Mouse (Mus musculus): Measurements from ENCODE around the gene Zbtb16. TPM values are rescaled to one million over a fixed set of nuclear protein-coding genes. Genes with fewer than 3 reads are reported as not detected.
A peak's percentile ranks its signal among the peaks of the same experiment; 100 is the strongest.

The Zbtb16 gene
- polyA plus RNA-seq, 1 experiment from 2014 or later = 7.9 TPM

DNA sequence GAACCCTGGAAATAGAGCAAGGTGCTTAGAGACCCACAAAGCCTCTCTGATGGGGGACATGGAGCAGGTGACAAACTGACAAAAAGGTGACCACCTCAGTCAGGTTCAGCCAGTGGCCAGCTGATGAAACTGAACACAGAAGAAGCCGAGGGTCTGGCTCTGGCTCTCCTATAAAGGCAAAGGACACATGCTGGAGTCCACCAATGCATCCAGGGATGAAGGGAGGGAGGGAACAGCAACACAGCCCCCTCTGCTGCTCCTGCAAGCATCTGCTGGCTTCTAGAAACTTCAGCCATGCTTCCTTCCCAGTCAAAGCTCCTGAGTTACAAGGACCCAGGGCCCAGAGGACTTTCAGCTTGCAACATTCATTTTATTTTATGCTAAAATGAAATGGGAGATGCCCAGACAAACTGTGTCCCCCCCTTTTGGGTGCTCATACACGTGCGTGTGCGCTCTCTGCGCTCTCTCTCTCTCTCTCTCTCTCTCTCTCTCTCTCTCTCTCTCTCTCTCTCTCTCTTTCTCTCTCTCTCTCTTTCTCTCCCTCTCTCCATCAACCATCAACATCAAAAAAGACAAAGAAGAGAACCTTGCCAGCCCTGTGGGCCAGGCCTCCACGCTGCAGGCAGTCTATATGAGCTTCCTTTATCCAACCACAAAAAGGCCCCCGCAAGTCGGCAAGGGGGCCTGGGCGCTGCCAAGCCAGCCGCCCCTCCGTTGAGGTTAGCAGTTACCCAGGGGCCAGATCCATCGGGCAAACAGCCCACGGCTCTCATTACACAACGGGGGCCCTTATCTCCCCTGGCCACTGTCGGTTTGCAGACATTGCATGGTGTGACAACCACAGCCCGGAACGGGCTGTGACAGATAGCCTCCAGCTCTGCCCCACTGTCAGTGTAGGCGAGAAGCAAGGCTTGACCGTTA, 21.8 kb downstream of the Zbtb16 start:
- no peak for ATAC-seq (replicated peaks)
- no peak overlapping the region for H3K9ac ChIP-seq
- no peak overlapping the region for H3K27ac ChIP-seq
- H3K4me1 ChIP-seq = no peaks in the 10 kb centered on the region; the same call in 1 of the 2 replicates
- no peaks in the 10 kb centered on the region for H3K9me3 ChIP-seq
- 60% methylated on average over 19 of the region's 19 CpGs for WGBS
- no peak overlapping the region for H3K4me2 ChIP-seq
- no peaks in the 10 kb centered on the region for H3K27me3 ChIP-seq (replicated peaks)
- no peaks in the 10 kb centered on the region for H3K36me3 ChIP-seq (replicated peaks)
- no peak overlapping the region for H3K4me3 ChIP-seq

DNA sequence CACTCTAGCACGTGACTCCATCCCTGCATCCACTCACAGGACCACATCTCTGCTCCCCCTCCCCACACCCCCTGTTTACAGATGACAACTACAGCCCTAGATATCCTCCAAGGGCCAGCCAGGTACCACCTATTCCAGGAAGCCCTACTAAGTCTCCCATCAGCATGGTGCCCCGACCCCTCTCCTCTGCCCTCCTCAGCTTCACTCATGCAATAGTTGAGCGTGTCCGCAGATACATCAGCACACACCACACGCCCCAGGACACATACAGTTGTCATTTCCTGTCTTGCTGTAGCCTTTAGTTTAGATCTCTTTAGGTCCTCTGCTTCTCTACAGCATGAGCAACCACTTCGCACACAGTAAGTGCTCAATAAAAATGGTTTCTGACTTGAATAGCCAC, 23.7 kb downstream of the Zbtb16 start:
- 96% methylated on average over 6 of the region's 6 CpGs for WGBS

DNA sequence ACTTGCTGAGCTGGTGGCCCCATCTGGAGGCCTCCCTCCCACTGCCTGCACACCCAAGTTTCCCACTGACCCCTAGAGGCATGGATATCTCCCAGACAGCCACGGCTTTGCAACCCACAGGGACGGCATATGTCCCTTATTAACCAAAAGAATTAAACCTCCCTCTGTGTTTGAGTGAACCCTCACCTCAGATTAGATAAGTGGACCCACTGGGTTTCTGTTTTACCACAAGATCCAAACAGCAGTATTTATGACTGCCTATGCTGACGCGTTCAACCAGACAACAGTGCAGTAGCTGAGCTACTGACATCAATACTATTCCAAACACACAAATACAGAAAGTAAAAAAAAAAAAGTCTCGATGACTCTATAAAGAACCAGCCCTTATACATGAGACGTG, 29.4 kb downstream of the Zbtb16 start:
- WGBS = 70% methylated on average over 6 of the region's 6 CpGs
- Histone ChIP-seq H3K4me1 (no peaks in the 10 kb centered on the region), H3K36me3 (replicated peaks) (no peaks in the 10 kb centered on the region), H3K27me3 (replicated peaks) (no peaks in the 10 kb centered on the region), H3K9me3 (no peaks in the 10 kb centered on the region), H3K4me3 (no peak overlapping the region), H3K4me2 (no peak overlapping the region), H3K9ac (no peak overlapping the region), H3K27ac (no peak overlapping the region)
- ATAC-seq (replicated peaks) = no peak

More for the DNA sequence above, 23.7 kb downstream of the Zbtb16 start:
- no peaks in the 10 kb centered on the region; the same call in 1 of the 2 replicates for H3K4me1 ChIP-seq
- no peaks in the 10 kb centered on the region for H3K36me3 ChIP-seq (replicated peaks)
- H3K4me2 ChIP-seq = no peak overlapping the region
- H3K9ac ChIP-seq = no peak overlapping the region
- no peak for ATAC-seq (replicated peaks)
- no peak overlapping the region for H3K4me3 ChIP-seq
- H3K27ac ChIP-seq = no peak overlapping the region
- H3K9me3 ChIP-seq = no peaks in the 10 kb centered on the region
- H3K27me3 ChIP-seq (replicated peaks) = no peaks in the 10 kb centered on the region

DNA sequence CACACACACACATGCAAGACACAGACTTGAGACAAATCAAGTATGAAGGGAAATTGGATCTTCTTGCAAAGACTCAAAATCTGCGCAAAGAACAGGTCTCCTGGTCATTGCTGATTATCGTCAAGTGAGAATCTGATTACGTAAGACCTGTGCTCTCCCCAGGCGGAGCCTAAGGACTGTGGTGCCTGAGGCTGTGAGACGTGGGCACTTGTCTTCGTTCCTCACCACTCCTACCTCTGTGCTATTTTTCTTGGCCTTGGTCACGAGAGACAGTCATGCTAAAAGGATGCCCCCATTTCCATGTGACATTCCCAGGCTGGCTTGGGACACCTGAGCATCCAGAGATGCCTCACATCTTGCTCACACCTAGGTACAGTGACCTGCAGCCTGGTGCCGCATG, 30.2 kb downstream of the Zbtb16 start:
- H3K9me3 ChIP-seq = no peaks in the 10 kb centered on the region
- no peaks in the 10 kb centered on the region for H3K27me3 ChIP-seq (replicated peaks)
- no peak overlapping the region for H3K4me3 ChIP-seq
- no peak overlapping the region for H3K27ac ChIP-seq
- 85% methylated on average over 8 of the region's 8 CpGs for WGBS
- H3K4me2 ChIP-seq = no peak overlapping the region
- no peak overlapping the region for H3K9ac ChIP-seq
- no peak for ATAC-seq (replicated peaks)
- H3K36me3 ChIP-seq (replicated peaks) = no peaks in the 10 kb centered on the region
- H3K4me1 ChIP-seq = no peaks in the 10 kb centered on the region

DNA sequence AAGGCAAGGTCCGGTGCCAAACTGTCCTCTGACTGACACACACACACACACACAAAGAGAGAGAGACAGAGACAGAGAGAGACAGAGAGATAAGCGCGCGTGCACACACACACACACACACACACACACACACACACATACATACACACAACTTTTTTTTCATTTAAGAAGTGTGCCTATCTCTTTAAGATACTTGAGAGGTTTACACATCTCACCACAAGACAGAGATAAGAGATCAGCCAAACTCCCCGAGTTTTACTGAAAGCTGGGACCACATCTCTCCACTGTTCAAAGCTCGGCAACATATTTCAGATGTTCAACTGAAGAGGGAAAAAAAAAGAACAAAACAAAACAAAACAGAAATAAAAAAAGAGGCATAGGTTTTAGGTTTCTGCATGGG, 31.5 kb downstream of the Zbtb16 start:
- H3K9ac ChIP-seq = no peak overlapping the region
- no peak for ATAC-seq (replicated peaks)
- 88% methylated on average over 6 of the region's 6 CpGs for WGBS

DNA sequence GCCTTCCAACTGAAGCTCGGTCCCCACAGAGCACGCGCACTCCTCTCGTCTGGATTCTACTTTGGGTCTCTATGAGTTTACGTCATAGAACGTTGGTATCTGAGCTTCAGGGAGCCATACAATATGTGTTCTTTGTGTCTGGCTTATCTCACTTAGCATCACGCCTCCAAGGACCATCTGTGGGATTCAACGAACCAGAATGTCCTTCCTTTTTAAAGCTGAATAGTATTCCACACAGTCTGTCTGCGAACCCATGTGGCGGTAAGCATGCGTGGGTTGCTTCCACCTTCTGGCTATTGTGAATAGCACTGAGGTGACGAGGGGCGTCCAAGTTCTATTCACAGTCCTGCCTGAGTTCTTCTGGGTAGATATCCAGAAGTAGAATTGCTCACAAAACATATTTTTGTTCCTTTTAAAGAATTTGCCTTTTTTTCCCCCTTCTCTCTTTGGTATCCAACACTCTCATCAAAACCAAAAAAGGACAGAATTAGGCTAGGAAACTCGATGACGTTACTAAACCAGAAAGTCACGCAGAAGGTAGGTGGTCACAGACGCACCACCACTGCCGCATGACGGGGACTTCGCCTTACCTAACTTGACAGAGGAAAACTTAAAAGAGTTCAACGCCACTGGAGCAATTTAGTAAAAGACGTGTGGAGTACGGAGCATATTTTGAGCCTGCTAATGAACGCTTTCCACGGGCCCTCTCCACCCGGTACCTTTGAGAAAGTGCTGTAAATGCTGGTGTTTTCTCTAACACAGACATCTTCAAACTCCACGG, 32.4 kb downstream of the Zbtb16 start:
- Histone ChIP-seq H3K9ac (no peak overlapping the region), H3K27me3 (replicated peaks) (no peaks in the 10 kb centered on the region), H3K4me3 (no peak overlapping the region), H3K9me3 (no peaks in the 10 kb centered on the region), H3K4me2 (no peak overlapping the region), H3K36me3 (replicated peaks) (no peaks in the 10 kb centered on the region), H3K27ac (no peak overlapping the region), H3K4me1 (no peaks in the 10 kb centered on the region)
- ATAC-seq (replicated peaks) = no peak
- WGBS = 94% methylated on average over 27 of the region's 27 CpGs

More for the DNA sequence above, 31.5 kb downstream of the Zbtb16 start:
- no peaks in the 10 kb centered on the region for H3K27me3 ChIP-seq (replicated peaks)
- no peak overlapping the region for H3K4me2 ChIP-seq
- H3K4me1 ChIP-seq = no peaks in the 10 kb centered on the region
- no peak overlapping the region for H3K4me3 ChIP-seq
- no peaks in the 10 kb centered on the region for H3K9me3 ChIP-seq
- H3K27ac ChIP-seq = no peak overlapping the region
- no peaks in the 10 kb centered on the region for H3K36me3 ChIP-seq (replicated peaks)

DNA sequence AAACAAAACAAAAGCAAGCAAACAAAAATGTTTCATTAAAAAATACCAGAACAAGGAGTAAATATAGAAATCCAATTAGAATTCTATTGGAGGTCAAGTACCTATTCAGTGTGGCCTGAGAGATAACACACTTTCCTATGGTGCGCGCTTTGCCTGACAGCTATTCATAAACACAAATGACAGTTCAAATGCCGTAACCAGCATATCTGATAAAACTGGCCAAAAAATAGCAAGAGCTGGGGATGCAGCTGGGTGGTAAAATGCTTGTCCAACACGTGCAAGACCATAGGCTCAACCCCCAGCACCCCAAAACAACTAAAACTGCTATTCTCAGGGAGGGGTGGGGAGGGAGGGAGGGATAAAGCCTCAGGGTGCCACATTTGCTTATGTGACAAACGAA, 33.6 kb downstream of the Zbtb16 start:
- no peaks in the 10 kb centered on the region for H3K27me3 ChIP-seq (replicated peaks)
- H3K4me1 ChIP-seq = no peaks in the 10 kb centered on the region
- 62% methylated on average over 5 of the region's 5 CpGs for WGBS
- H3K4me3 ChIP-seq = no peak overlapping the region
- no peaks in the 10 kb centered on the region for H3K36me3 ChIP-seq (replicated peaks)
- no peak overlapping the region for H3K27ac ChIP-seq
- H3K9ac ChIP-seq = no peak overlapping the region
- no peaks in the 10 kb centered on the region for H3K9me3 ChIP-seq
- ATAC-seq (replicated peaks) = no peak
- H3K4me2 ChIP-seq = no peak overlapping the region

DNA sequence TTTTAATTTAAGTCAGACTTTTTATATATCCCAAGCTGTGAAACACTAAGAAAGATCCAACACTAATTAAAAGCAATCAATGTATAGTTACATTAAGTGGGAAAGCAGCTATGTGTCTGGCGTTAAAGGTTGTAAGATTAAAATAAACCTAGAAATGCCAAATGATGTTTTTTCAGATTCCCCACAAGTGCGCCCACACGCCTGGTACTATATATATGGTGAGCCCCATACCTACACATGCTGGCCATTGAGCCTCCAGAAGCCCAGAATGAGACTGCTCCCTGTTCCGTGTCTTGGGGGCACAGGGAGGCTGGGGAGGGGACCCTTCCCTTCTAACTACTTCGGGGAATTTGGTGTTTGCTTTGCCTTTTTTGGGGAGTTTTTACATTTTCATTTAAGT, 34.7 kb downstream of the Zbtb16 start:
- ATAC-seq (replicated peaks) = no peak
- H3K4me3 ChIP-seq = no peak overlapping the region
- H3K27me3 ChIP-seq (replicated peaks) = no peaks in the 10 kb centered on the region
- no peak overlapping the region for H3K9ac ChIP-seq
- WGBS = 84% methylated on average over 5 of the region's 5 CpGs
- no peaks in the 10 kb centered on the region for H3K9me3 ChIP-seq
- H3K36me3 ChIP-seq (replicated peaks) = no peaks in the 10 kb centered on the region
- peaks cover 6% of the 10 kb centered on the region; the same call in 1 of the 2 replicates for H3K4me1 ChIP-seq
- no peak overlapping the region for H3K4me2 ChIP-seq
- no peak overlapping the region for H3K27ac ChIP-seq

DNA sequence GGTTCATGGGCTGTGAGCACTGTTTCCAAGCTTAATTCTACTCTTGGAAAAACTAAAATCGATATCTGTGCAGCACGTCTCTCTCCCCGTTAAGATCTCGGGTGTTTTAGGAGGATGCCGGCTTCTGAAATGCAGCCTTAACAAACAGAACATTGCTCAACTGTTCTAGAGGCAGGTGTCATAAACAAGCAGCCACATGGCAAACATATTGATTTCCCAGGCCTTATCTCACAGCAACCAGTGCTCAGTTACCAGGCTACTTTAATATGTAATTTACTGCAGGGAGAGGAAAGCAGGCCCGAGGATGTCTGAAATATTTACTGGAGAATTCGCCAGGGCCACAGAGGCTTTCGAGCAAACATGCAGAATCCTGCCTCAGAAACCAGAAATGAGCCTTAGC, 35.4 kb downstream of the Zbtb16 start:
- H3K27ac ChIP-seq = no peak overlapping the region
- H3K36me3 ChIP-seq (replicated peaks) = no peaks in the 10 kb centered on the region
- no peak overlapping the region for H3K9ac ChIP-seq
- no peak overlapping the region for H3K4me3 ChIP-seq
- H3K4me1 ChIP-seq = peaks cover 13% of the 10 kb centered on the region
- no peaks in the 10 kb centered on the region for H3K27me3 ChIP-seq (replicated peaks)
- no peaks in the 10 kb centered on the region for H3K9me3 ChIP-seq
- ATAC-seq (replicated peaks) = no peak
- H3K4me2 ChIP-seq = no peak overlapping the region
- 71% methylated on average over 8 of the region's 8 CpGs for WGBS

DNA sequence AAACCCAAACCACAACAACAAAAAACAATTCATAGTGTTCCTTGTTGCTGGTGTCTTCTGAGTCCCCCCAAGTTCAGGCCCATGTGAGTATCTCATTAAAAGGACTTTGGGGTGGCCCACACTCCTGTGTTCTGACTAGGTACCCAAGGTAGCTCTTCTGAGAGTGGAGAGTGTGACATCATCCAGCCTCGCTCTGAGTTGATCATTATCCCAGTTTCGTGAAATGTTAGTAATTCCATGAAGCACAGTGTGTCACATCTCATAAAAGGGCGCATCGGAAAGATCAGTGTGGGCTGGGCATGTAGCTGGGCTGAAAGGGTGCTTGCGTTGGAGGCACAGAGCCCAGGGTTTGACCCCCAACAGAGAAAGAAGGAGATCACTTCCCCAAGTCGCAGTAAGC, 38.0 kb downstream of the Zbtb16 start:
- no peaks in the 10 kb centered on the region for H3K9me3 ChIP-seq
- no peak overlapping the region for H3K9ac ChIP-seq
- no peak for ATAC-seq (replicated peaks)
- 78% methylated on average over 6 of the region's 6 CpGs for WGBS
- H3K36me3 ChIP-seq (replicated peaks) = no peaks in the 10 kb centered on the region
- no peak overlapping the region for H3K4me3 ChIP-seq
- H3K27me3 ChIP-seq (replicated peaks) = no peaks in the 10 kb centered on the region
- H3K27ac ChIP-seq = no peak overlapping the region
- H3K4me2 ChIP-seq = no peak overlapping the region
- peaks cover 21% of the 10 kb centered on the region for H3K4me1 ChIP-seq

DNA sequence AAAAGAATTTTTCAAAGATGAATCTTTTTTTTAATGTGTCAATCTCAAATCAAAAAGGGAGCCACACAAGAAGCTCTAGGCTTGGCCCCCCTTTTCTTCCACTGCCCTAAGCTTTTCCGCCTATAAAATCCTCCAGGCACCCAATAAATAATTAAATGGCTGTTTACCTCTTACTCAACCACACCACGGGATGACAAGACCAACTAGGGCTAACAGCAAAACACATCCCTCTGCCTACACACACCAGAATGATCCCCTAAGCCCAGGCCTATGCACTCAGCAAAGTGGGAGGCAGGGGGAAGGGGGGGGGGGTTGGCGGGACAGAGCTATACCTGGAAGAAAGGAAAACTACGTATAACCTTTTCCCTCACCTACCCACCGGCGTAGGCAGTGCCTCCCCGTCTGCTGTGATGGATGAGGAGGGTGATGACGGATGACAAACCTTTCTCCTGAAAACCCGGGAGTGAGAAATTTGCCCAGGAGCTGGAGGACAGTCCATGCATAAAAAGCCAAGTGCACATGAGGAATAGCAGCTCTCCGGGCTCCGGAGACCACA, 39.7 kb downstream of the Zbtb16 start:
- Histone ChIP-seq H3K4me2 (peak overlapping the region; percentile 12; the same call in 1 of the 2 replicates), H3K9ac (no peak overlapping the region), H3K36me3 (replicated peaks) (no peaks in the 10 kb centered on the region), H3K4me3 (no peak overlapping the region), H3K27ac (no peak overlapping the region), H3K9me3 (no peaks in the 10 kb centered on the region), H3K27me3 (replicated peaks) (0 out of 2 replicates have a peak, but pooled peaks cover 4% of the 10 kb centered on the region), H3K4me1 (peaks cover 21% of the 10 kb centered on the region)
- 48% methylated on average over 11 of the region's 11 CpGs for WGBS
- ATAC-seq (replicated peaks) = no peak

DNA sequence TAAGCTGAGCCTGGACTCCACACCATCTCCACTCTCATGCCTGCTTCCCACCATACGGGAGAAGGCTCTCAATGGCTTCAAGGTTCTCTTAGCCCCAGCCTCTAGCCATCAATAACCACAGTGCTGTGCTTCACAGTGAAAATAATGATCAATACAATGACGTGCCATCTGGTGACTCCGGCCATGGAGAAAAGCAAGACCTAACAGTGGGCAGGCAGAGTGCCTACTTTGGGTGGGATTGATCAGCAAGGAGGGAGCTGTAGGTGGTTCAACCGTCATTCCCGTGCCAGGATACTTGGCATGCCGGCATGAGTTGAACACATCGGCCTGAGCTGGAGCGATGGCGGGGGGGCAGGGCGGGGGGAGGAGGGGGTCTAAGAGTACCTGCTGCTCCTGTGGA, 40.3 kb downstream of the Zbtb16 start:
- H3K27me3 ChIP-seq (replicated peaks) = 0 out of 2 replicates have a peak, but pooled peaks cover 4% of the 10 kb centered on the region
- H3K36me3 ChIP-seq (replicated peaks) = no peaks in the 10 kb centered on the region
- ATAC-seq (replicated peaks) = no peak
- no peak overlapping the region for H3K9ac ChIP-seq
- H3K9me3 ChIP-seq = no peaks in the 10 kb centered on the region
- H3K4me1 ChIP-seq = peaks cover 21% of the 10 kb centered on the region
- H3K4me2 ChIP-seq = peak overlapping the region; percentile 12; the same call in 1 of the 2 replicates
- WGBS = 40% methylated on average over 10 of the region's 10 CpGs
- no peak overlapping the region for H3K27ac ChIP-seq
- no peak overlapping the region for H3K4me3 ChIP-seq

All from midbrain, embryonic 15.5 days (tissue).